In the genomic region with DNA sequence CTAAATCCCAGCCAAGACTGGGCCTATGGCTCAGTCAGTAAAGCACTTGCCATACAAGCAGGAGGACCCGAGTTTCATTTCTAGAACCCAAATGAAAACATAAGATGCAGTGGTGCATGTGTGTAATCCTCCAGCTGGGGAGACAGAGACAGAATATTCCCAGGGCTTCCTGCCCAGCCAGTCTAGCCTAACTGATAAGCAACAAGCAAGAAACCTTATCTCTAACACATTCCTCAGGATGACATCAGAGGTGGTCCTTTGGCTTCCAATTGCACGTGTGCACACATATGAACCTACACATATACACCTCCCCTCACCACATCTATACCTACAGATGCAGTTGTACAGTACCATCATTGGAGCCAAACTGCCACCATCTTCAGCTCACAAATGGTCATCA, we compare ENCODE assay signal across 22 mouse cellular contexts. TPM values are rescaled to one million over a fixed set of nuclear protein-coding genes. Genes with fewer than 3 reads are reported as not detected.
A peak's percentile ranks its signal among the peaks of the same experiment; 100 is the strongest.
DNase-seq lines count a peak whose midpoint lies in the region; ATAC-seq and TF ChIP-seq lines count a peak whose summit lies in the region.
"Had no signal": no experiment of that assay in that cellular context is flagged by ENCODE, and none has a peak within 500 bp of the region (broad histone marks: within the 10 kb centered on the region; RNA-seq: fewer than 3 reads in every experiment).

No protein-coding gene starts in this region.

- TF ChIP-seq CTCF in liver, postnatal 0 days (IDR thresholded peaks at IDR 0.05; ENCODE audit: low read depth): no peak
- TF ChIP-seq CTCF in MEL (IDR thresholded peaks at IDR 0.05 in 2 of 3, conservative IDR thresholded peaks at IDR 0.05 in 1 of 3; ENCODE audit: control insufficient read depth in 1 of 3, insufficient read depth in 1 of 3, low read depth in 2 of 3, low read length in 3 of 3, poor library complexity in 1 of 3, severe bottlenecking in 1 of 3): no peak

- 0 out of 2 replicates have a peak, but pooled peaks cover 5% of the 10 kb centered on the region for H3K36me3 ChIP-seq in heart, embryonic 11.5 days (ENCODE audit: control insufficient read depth, insufficient read depth, low read length)
- H3K36me3 ChIP-seq in liver, embryonic 15.5 days (replicated peaks): peaks cover 17% of the 10 kb centered on the region
- peaks cover 6% of the 10 kb centered on the region for H3K36me3 ChIP-seq in liver, postnatal 0 days (replicated peaks; ENCODE audit: insufficient read depth, low read length)
- H3K36me3 ChIP-seq in MEL (ENCODE audit: control insufficient read depth in 1 of 2, insufficient read depth in 2 of 2, low read length in 2 of 2): peaks cover 0 to 6% of the 10 kb centered on the region in 2 experiments; a peak in 3 of 4 replicates
- peaks cover 24% of the 10 kb centered on the region for H3K36me3 ChIP-seq in midbrain, embryonic 10.5 days

- no peak for TF ChIP-seq EP300 in liver, postnatal 0 days (IDR thresholded peaks at IDR 0.05; ENCODE audit: low read depth)
- TF ChIP-seq EP300 in MEL (IDR thresholded peaks at IDR 0.05; ENCODE audit: low read depth in 1 of 2, low read length in 2 of 2): no peak; a peak in 1 of 4 replicates

- DNase-seq in heart, postnatal 4 days: no peak
- no peak for DNase-seq in liver, postnatal 0 days
- DNase-seq in 416B (ENCODE audit: low read depth): peak; percentile 11
- peak; percentile 10 for DNase-seq in MEL (ENCODE audit: low read depth, low spot score)
- no peak for DNase-seq in midbrain, embryonic 10.5 days (ENCODE audit: low spot score)
- DNase-seq: adrenal gland, postnatal 10 days; adrenal gland, postnatal 36 days; cerebellum, adult 18-20 months; cerebellum, adult 9-10 months; cerebellum, postnatal 14 days; gastrocnemius, postnatal 10 days; heart, adult 18-20 months had no signal

- H3K9ac ChIP-seq in heart, embryonic 11.5 days (ENCODE audit: low read depth, low read length): no peak overlapping the region
- no peak overlapping the region for H3K9ac ChIP-seq in liver, embryonic 15.5 days
- no peak overlapping the region for H3K9ac ChIP-seq in liver, postnatal 0 days (replicated peaks)
- no peak overlapping the region for H3K9ac ChIP-seq in MEL (ENCODE audit: control insufficient read depth, low read depth, low read length, poor library complexity, severe bottlenecking)
- H3K9ac ChIP-seq: forebrain, embryonic 13.5 days; hindbrain, embryonic 14.5 days had no signal

- WGBS in heart, embryonic 11.5 days (ENCODE audit: insufficient replicate concordance): 35% methylated on average over 2 of the region's 2 CpGs
- 31% methylated on average over 2 of the region's 2 CpGs for WGBS in liver, embryonic 15.5 days (ENCODE audit: insufficient replicate concordance)
- 36% methylated on average over 2 of the region's 2 CpGs for WGBS in liver, postnatal 0 days (ENCODE audit: insufficient replicate concordance)
- WGBS in midbrain, embryonic 10.5 days: 80% methylated on average over 2 of the region's 2 CpGs

- peak overlapping the region; percentile 8; the same call in 1 of the 2 replicates for H3K4me2 ChIP-seq in heart, embryonic 11.5 days
- H3K4me2 ChIP-seq in liver, embryonic 15.5 days: no peak overlapping the region
- no peak overlapping the region for H3K4me2 ChIP-seq in liver, postnatal 0 days (ENCODE audit: low read depth, low read length)
- H3K4me2 ChIP-seq: forebrain, embryonic 13.5 days; hindbrain, embryonic 14.5 days had no signal

- no peaks in the 10 kb centered on the region for H3K9me3 ChIP-seq in heart, embryonic 11.5 days (replicated peaks; ENCODE audit: control insufficient read depth, low read length)
- no peaks in the 10 kb centered on the region for H3K9me3 ChIP-seq in liver, embryonic 15.5 days (replicated peaks)
- no peaks in the 10 kb centered on the region for H3K9me3 ChIP-seq in liver, postnatal 0 days (ENCODE audit: low read length)
- H3K9me3 ChIP-seq in MEL (replicated peaks; ENCODE audit: insufficient read depth, low read length): no peaks in the 10 kb centered on the region
- no peaks in the 10 kb centered on the region for H3K9me3 ChIP-seq in midbrain, embryonic 10.5 days (replicated peaks)
- H3K9me3 ChIP-seq: forebrain, embryonic 10.5 days; forebrain, embryonic 13.5 days; heart, embryonic 10.5 days; hindbrain, embryonic 10.5 days had no signal

- ATAC-seq in heart, embryonic 11.5 days (replicated peaks; ENCODE audit: insufficient number of reproducible peaks, low FRiP score, low TSS enrichment): no peak
- ATAC-seq in liver, embryonic 15.5 days (ENCODE audit: insufficient read depth): no peak
- no peak for ATAC-seq in liver, postnatal 0 days
- ATAC-seq: CD4-positive, CD25-positive, alpha-beta regulatory T cell, adult 4 months; forebrain, embryonic 13.5 days; forebrain, embryonic 16.5 days; Patski had no signal

- H3K27ac ChIP-seq in heart, embryonic 11.5 days (ENCODE audit: low read depth, low read length): no peak overlapping the region
- H3K27ac ChIP-seq in liver, embryonic 15.5 days (replicated peaks): no peak overlapping the region
- H3K27ac ChIP-seq in liver, postnatal 0 days (ENCODE audit: low read depth): no peak overlapping the region
- no peak overlapping the region for H3K27ac ChIP-seq in MEL (ENCODE audit: control insufficient read depth, low read depth, low read length)
- H3K27ac ChIP-seq in midbrain, embryonic 10.5 days (replicated peaks): no peak overlapping the region
- H3K27ac ChIP-seq: forebrain, embryonic 10.5 days; forebrain, embryonic 13.5 days; heart, embryonic 10.5 days; hindbrain, embryonic 10.5 days; hindbrain, embryonic 14.5 days had no signal

- no peak overlapping the region for H3K4me3 ChIP-seq in heart, embryonic 11.5 days (ENCODE audit: low read depth, low read length)
- peak overlapping the region; percentile 5; the same call in 1 of the 2 replicates for H3K4me3 ChIP-seq in liver, embryonic 15.5 days (replicated peaks)
- H3K4me3 ChIP-seq in liver, postnatal 0 days (ENCODE audit: low read depth, low read length): no peak overlapping the region
- H3K4me3 ChIP-seq in MEL (ENCODE audit: control insufficient read depth in 1 of 2, insufficient read depth in 1 of 2, low read depth in 2 of 2, low read length in 2 of 2): no peak overlapping the region
- no peak overlapping the region for H3K4me3 ChIP-seq in midbrain, embryonic 10.5 days
- H3K4me3 ChIP-seq: forebrain, embryonic 10.5 days; forebrain, embryonic 13.5 days; heart, embryonic 10.5 days; hindbrain, embryonic 10.5 days had no signal

- H3K27me3 ChIP-seq in heart, embryonic 11.5 days (ENCODE audit: control insufficient read depth, insufficient read depth, low read length): no peaks in the 10 kb centered on the region
- H3K27me3 ChIP-seq in liver, embryonic 15.5 days: no peaks in the 10 kb centered on the region
- H3K27me3 ChIP-seq in liver, postnatal 0 days (ENCODE audit: insufficient read depth, low read length): no peaks in the 10 kb centered on the region
- no peaks in the 10 kb centered on the region for H3K27me3 ChIP-seq in MEL (ENCODE audit: control insufficient read depth in 1 of 2, insufficient read depth in 2 of 2, low read length in 2 of 2)
- H3K27me3 ChIP-seq in midbrain, embryonic 10.5 days (ENCODE audit: low read depth, poor library complexity, severe bottlenecking): no peaks in the 10 kb centered on the region
- H3K27me3 ChIP-seq: Patski had no signal

- H3K4me1 ChIP-seq in heart, embryonic 11.5 days (ENCODE audit: control insufficient read depth, insufficient read depth, low read length): peaks cover 8% of the 10 kb centered on the region; the same call in 1 of the 2 replicates
- peaks cover 23% of the 10 kb centered on the region for H3K4me1 ChIP-seq in liver, embryonic 15.5 days (replicated peaks)
- H3K4me1 ChIP-seq in liver, postnatal 0 days (ENCODE audit: insufficient read depth): 0 out of 2 replicates have a peak, but pooled peaks cover 4% of the 10 kb centered on the region
- peaks cover 0 to 10% of the 10 kb centered on the region in 2 experiments; a peak in 2 of 4 replicates for H3K4me1 ChIP-seq in MEL (ENCODE audit: control insufficient read depth in 1 of 2, insufficient read depth in 2 of 2, low read length in 2 of 2)
- H3K4me1 ChIP-seq in midbrain, embryonic 10.5 days: peaks cover 21% of the 10 kb centered on the region

- peaks cover 9% of the 10 kb centered on the region for H3K79me2 ChIP-seq in MEL (ENCODE audit: control insufficient read depth, insufficient read depth, low read length, poor library complexity)

- TF ChIP-seq POLR2A in MEL (IDR thresholded peaks at IDR 0.05; ENCODE audit: control insufficient read depth in 1 of 2, insufficient read depth in 1 of 2, low read depth in 1 of 2, low read length in 2 of 2, poor library complexity in 1 of 2): no peak

- TF ChIP-seq RAD21 in MEL (IDR thresholded peaks at IDR 0.05; ENCODE audit: low read depth, low read length): no peak

TF ChIP-seq in MEL, 35 proteins besides CTCF, POLR2A, EP300 and RAD21:
- TF ChIP-seq MAZ (IDR thresholded peaks at IDR 0.05; ENCODE audit: low read depth, low read length): no peak
- TF ChIP-seq TAL1 (IDR thresholded peaks at IDR 0.05; ENCODE audit: low read length): no peak
- TF ChIP-seq ETS1 (IDR thresholded peaks at IDR 0.05; ENCODE audit: low read depth, low read length): peak; percentile 79
- peak; percentile 35; the same call in 1 of the 2 replicates for TF ChIP-seq GATA1 (IDR thresholded peaks at IDR 0.05; ENCODE audit: low read depth, low read length)

RNA-seq across cellular contexts. Expression of a gene that starts 2.1 kb away (rescaled TPM):
- 10.6 and 13.1 TPM in 2 replicates for polyA plus RNA-seq in heart, embryonic 11.5 days (2014; fragmentation: Nextera tagmentation; extraction: Ambion mirVana)
- total RNA-seq in heart, postnatal 4 days (2021): 1 to 10 TPM; 5.3 to 5.4 TPM
- polyA plus RNA-seq in liver, embryonic 15.5 days (2015; fragmentation: Nextera tagmentation; extraction: Ambion mirVana): 8.7 and 10.0 TPM in 2 replicates
- polyA plus RNA-seq in liver, postnatal 0 days (2015; fragmentation: Nextera tagmentation; extraction: Ambion mirVana): 6.4 TPM in 2 replicates
- total RNA-seq in MEL (2012; rRNA removed): 21.1 and 23.5 TPM in 2 replicates
- polyA plus RNA-seq in MEL (2012; ENCODE audit: insufficient read depth in 1 of 2, insufficient read length in 2 of 2, low read depth in 1 of 2, low replicate concordance in 2 of 2, missing spikeins in 1 of 2): 10 to 100 TPM in 1 of 2 experiments, not detected in 1; 20.2 TPM
- polyA plus RNA-seq in midbrain, embryonic 10.5 days (2016; fragmentation: Nextera tagmentation; extraction: Ambion mirVana): 21.7 and 25.6 TPM in 2 replicates

RNA-seq across cellular contexts. Expression of a gene that starts 35.7 kb away (rescaled TPM):
- 0.93 and 1.1 TPM in 2 replicates for polyA plus RNA-seq in heart, embryonic 11.5 days (2014; fragmentation: Nextera tagmentation; extraction: Ambion mirVana)
- total RNA-seq in heart, postnatal 4 days (2021): 1 to 10 TPM; 9.2 to 9.6 TPM
- polyA plus RNA-seq in liver, embryonic 15.5 days (2015; fragmentation: Nextera tagmentation; extraction: Ambion mirVana): 0.06 and 0.14 TPM in 2 replicates
- 0.01 and 0.06 TPM in 2 replicates for polyA plus RNA-seq in liver, postnatal 0 days (2015; fragmentation: Nextera tagmentation; extraction: Ambion mirVana)
- total RNA-seq in MEL (2012; rRNA removed): not detected in 2 replicates
- polyA plus RNA-seq in MEL (2012; ENCODE audit: insufficient read depth in 1 of 2, insufficient read length in 2 of 2, low read depth in 1 of 2, low replicate concordance in 2 of 2, missing spikeins in 1 of 2): not detected
- 1.4 and 2.4 TPM in 2 replicates for polyA plus RNA-seq in midbrain, embryonic 10.5 days (2016; fragmentation: Nextera tagmentation; extraction: Ambion mirVana)

Comparison
In these comparisons a context has a peak if more than half of its experiments do, and no peak if none do; other contexts are left out.
1. DNase-seq: peak in 416B (single experiment) and MEL (single experiment); none in heart, postnatal 4 days (single experiment), liver, postnatal 0 days (single experiment) and midbrain, embryonic 10.5 days (single experiment).